Mouse (Mus musculus) neutrophil, adult 5-6 weeks (primary cell): ENCODE data around the gene Nolc1. TPM values are rescaled to one million over a fixed set of nuclear protein-coding genes. Genes with fewer than 3 reads are reported as not detected.

Source experiments
- ATAC-seq: fragments of 151-379, 151-347 bp; 2 replicates; pipeline ENCODE4 v1.8.0; 2017; ENCODE audit warnings: mild to moderate bottlenecking, moderate TSS enrichment; ENCODE audit not compliant: insufficient number of reproducible peaks, poor library complexity, low FRiP score, severe bottlenecking; ENCODE audit errors: extremely low read depth
- total RNA-seq: library from RNA; stranded (forward); fragments of 200-1000 nt; gene quantifications from 2 replicates; pipeline ENCODE4 v1.2.3, GENCODE M21; 2017

Gene Nolc1
- total RNA-seq, result 40.4 and 44.9 TPM in 2 replicates

- ATAC-seq, result peak; percentile 96
Observed at GRCm38 (mm10) chr19:46075616-46076607, at the start of gene Nolc1. TSS of gene Nolc1 (plus strand) at chr19:46075863.

DNA sequence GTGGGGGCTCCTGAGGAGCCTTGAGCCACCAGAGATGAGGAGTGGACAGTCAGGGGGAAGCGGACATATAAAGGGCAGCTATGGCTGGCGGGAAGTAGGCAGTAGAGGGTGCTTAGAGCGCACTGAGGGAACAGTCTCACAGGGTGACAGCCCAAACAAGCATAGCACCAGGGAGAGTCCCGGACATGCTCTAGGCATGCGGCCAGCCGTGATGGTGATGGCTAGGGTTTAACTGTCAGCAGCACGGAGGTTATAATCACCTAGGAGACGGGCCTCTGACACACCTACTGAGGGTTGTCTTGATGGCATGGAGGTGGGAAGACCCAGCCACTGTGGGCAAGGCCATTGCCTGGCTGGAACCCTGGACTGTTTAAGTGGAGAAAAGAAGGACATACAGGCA, 49.1 kb upstream of the Nolc1 start:
- no peak for ATAC-seq

DNA sequence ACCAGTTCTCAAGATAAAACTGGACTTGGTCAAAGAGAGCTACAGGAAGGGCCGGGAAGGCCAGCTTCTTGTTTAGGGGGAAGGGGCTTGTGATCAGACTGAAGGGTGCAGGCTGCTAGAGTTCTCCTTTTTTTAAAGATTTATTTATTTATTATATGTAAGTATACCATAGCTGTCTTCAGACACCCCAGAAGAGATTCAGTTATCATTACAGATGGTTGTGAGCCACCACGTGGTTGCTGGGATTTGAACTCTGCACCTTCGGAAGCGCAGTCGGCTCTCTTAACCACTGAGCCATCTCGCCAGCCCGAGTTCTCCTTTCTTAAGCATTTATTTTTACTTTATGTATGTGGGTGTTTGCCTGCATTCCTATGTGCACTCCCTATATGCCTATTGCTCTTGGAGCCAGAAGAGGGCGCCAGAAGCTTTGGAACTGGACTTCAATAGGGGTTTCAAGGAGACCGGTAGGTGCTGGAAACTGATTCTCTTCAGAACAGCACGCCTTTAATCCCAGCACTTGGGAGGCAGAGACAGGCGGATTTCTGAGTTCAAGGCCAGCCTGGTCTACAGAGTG, 46.8 kb upstream of the Nolc1 start:
- no peak for ATAC-seq

DNA sequence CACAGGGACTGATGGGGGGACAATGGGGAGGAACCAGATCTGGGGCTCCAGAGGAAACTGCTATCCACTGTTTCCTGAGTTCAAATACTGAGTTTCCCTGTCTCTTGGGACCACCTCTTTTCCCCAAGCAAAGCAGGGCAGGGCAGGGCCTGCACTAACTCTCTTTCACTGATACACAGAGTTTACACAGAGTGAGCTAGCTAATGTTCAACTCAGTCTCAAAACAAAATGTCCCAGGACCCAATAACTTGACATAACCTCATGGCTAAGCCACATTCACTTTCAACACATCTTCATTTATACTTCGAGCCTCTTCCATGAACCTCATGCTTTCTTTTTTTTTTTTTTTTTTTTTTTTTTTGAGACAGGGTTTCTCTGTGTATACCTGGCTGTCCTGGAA, 46.0 kb upstream of the Nolc1 start:
- ATAC-seq, result no peak

- no peak for ATAC-seq
Observed at GRCm38 (mm10) chr19:46030196-46030983, 45.3 kb upstream of the Nolc1 start.

DNA sequence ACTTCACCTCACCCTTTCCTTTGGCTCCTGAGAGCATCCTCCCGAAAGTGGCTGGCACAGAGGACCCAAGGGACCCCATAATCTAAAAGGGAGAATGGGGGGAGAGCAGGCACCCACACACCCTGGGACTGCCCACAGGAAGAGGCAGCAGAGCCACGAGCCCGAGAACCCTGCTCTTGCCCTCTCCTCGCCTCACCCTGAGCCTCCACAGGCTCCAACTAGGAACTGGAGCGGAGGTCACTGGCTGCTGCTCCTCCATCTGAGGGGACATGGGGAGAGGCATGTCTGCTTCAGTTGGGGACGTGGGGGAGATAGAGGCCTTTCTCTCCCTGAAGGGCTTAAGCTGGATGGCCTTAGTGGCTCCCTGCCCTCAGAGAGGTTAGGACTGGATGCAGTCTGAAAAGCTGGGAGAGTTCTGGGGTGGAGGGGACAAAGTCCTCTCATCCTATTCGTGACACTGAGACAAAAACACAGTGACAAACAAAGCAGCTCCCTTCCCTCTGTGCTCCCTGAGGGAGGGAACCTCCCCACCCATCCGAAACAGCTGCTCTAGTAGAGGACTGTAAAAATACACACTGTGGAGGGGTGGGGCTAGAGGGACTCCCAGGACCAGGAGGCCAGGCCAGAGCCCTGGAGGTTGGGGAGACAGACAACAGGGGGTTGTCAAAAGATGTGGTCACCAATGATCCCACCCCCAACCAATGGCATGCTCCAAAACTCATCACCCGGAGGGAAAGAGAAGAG, 43.8 kb upstream of the Nolc1 start:
- no peak for ATAC-seq

GRCm38 (mm10) chr19:46032731-46033510, 42.7 kb upstream of the Nolc1 start:
- ATAC-seq, result no peak

DNA sequence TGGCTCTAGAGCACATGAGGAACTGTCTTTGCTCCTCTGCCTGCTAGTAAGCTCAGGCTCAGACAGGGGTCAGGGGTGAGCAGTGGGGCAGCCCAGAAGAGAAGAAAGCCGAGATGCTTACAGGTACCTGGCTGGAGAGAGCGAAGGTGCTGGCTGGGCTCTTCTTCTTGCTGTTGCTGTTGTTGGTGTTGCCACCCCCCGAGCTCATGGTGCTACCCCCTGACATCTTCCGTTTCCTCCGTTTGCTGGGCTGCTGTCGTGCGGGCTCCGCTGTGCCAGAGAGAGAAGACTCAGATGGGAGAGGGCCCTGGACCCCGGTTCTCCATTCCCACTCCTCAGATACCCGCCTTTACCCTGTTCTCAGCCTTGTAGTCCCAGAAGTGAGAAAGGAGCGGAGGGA, 41.8 kb upstream of the Nolc1 start:
- ATAC-seq, result no peak

DNA sequence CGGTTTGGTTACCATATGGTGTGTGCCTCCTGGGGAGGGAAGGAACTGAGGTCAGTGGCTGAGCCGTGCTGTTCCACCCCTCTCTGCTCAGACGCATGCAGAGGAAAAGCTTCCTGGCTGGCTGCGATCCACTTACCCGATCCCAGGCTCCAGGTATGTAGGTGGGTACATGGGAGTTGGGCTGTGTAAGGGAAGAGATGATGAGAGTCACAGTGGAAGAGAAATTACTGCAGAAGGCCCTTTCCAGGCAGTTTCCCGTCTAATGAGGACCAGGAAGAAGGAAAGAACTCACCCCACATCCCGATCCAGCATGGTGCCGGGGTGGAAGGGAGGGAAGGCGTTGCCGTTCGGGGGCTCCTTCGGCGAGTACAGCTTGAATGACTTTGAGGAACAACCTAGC, 39.7 kb upstream of the Nolc1 start:
- no peak for ATAC-seq

GRCm38 (mm10) chr19:46036477-46037242, 39.0 kb upstream of the Nolc1 start:
- no peak for ATAC-seq

GRCm38 (mm10) chr19:46037243-46037924, 38.3 kb upstream of the Nolc1 start:
- no peak for ATAC-seq

DNA sequence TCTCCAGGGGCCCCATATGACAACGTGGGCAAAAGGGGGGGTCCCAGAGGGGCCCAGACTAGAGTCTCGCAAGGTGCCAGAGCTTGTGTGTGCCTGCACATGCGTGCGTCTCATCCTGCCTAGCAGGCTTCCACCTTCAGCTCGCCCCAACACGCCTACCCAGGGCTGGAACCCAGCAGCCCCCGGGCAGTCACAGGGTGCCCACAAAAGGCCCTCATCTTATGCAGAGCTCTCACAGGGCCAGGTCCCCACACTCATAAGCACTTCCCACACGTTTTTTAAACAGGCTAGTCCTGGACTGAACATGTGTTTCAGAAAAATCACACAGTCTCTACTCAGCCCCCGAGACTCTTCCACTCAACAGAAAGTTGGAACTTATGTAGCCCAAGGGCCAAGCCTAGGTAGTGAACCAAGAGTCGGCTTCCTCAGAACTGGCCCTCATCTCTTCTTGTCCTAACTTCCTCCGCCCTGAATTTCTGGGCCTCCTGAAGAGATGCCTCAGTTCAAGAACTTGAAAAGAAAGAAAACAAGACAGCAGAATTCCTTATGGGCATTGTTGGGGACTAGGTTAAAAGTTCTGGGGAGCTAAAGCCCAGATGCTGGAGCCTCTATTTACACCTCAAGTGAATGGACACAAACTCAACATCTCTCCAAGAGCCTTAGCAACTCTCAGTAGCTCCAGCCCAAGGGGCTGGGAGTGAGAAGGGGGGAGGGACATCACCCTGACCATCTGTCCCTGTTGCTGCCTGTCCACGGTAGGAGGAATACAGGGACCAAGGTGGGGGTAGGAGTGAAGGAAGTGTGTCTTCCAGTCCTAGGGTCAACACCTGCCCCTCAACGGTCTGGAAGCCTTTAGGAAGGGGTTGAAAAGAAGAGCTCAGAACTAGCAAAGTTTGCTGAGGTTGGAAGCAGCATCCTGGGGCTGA, 37.5 kb upstream of the Nolc1 start:
- no peak for ATAC-seq

DNA sequence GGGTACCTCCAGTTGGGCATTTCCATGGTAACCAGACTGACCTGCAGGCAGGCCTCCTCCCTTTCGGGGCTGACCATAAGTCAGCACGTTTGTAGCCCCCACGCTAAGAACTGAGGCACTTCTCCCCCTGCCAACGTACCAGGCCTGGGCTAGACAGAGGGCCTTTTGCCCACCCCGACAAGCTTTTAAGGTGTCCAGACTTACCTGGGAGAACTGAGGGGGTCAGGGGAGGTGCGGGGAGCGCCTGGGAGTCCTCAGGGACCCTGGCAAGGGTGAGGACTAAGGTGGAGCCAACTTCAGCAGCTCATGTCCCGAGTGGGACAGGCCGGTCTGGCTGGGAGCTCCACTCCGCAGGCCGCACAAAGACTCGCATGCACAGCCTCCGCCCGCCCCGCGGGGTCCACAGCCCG, 36.8 kb upstream of the Nolc1 start:
- no peak for ATAC-seq

DNA sequence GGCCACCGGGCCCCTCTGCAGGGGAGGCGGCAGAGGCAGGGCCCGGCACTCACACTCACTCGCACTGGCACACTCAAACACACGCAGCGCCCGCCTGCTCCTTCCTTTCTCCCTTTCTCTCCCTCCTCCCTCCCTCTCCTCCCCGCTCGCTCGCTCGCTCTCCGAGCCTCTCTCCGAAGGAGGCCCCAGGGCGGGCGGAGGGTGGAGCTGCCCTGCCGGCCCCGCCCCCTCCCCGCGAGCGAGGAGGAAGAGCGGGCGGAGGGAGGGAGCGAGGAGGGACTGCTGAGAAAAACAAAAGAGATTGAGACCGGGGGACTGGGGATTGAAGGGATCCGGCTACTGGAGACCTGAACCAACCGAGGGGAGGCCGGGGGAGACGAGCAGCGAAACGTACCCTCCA, 36.2 kb upstream of the Nolc1 start:
- ATAC-seq, result peak; percentile 68

DNA sequence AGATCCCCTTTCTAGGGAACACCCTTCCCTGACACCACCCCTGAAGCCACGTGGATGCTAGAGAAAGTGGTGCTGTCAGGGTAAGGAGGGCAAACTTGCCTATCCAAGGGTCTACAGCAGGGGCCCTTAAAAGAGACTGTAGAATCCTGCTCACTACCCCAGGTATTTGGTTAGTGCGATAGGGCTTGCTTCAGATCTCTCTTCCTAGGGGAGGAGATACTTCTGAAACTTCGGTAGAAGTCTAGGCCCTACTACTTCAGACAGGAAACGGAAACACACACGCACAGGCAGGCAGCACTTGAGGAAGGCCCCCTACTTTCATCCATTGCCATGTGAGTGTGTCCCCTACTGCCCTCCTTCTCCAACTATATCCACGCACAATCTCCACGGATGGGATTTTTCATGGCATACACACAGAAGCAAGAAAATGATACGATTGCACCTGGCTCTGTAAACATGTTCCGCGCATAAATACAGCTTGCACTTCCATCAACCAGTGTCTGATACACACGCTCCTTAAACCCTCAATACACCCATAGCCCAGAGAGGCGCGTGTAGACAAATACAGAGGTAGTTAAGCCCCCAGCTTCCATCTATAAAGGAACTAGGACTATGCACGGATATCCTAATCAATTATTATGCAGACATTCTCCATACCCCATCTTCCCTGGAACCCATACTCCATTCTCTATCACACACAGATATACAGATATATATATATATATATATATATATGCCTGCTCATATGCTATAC, 35.3 kb upstream of the Nolc1 start:
- ATAC-seq, result no peak
